Mouse (Mus musculus): ENCODE results near the gene Znhit1. TPM values are rescaled to one million over a fixed set of nuclear protein-coding genes. Genes with fewer than 3 reads are reported as not detected.

Gene Znhit1
- polyA plus RNA-seq, 1 experiment from 2014 or later, result 106 TPM

- Histone ChIP-seq H3K4me3 (ENCODE audit: low read depth, low read length) (no peak overlapping the region), H3K27ac (ENCODE audit: low read depth, low read length) (no peak overlapping the region), H3K36me3 (ENCODE audit: control insufficient read depth, insufficient read depth, low read length) (0 out of 2 replicates have a peak, but pooled peaks cover 2% of the 10 kb centered on the region), H3K9ac (ENCODE audit: low read length) (no peak overlapping the region), H3K4me1 (ENCODE audit: control insufficient read depth, insufficient read depth, low read length) (no peaks in the 10 kb centered on the region), H3K4me2 (ENCODE audit: low read depth) (no peak overlapping the region), H3K27me3 (ENCODE audit: control insufficient read depth, insufficient read depth, low read length) (no peaks in the 10 kb centered on the region), H3K9me3 (ENCODE audit: control insufficient read depth, low read length) (no peaks in the 10 kb centered on the region)
- WGBS, result 84% methylated on average over 2 of the region's 2 CpGs
- DNase-seq (ENCODE audit: low spot score), result no peak
- ATAC-seq (ENCODE audit: insufficient read depth, low FRiP score, low TSS enrichment), result no peak
Observed at GRCm38 (mm10) chr5:136979762-136980161, 8.1 kb downstream of the Znhit1 start.

GRCm38 (mm10) chr5:136977769-136978168, 10.1 kb downstream of the Znhit1 start:
- Histone ChIP-seq H3K9ac (ENCODE audit: low read length) (no peak overlapping the region), H3K27ac (ENCODE audit: low read depth, low read length) (no peak overlapping the region), H3K36me3 (ENCODE audit: control insufficient read depth, insufficient read depth, low read length) (0 out of 2 replicates have a peak, but pooled peaks cover 2% of the 10 kb centered on the region), H3K9me3 (ENCODE audit: control insufficient read depth, low read length) (no peaks in the 10 kb centered on the region), H3K27me3 (ENCODE audit: control insufficient read depth, insufficient read depth, low read length) (no peaks in the 10 kb centered on the region), H3K4me3 (ENCODE audit: low read depth, low read length) (no peak overlapping the region), H3K4me2 (ENCODE audit: low read depth) (no peak overlapping the region), H3K4me1 (ENCODE audit: control insufficient read depth, insufficient read depth, low read length) (no peaks in the 10 kb centered on the region)
- ATAC-seq (ENCODE audit: insufficient read depth, low FRiP score, low TSS enrichment) (no peak), DNase-seq (ENCODE audit: low spot score) (no peak)
- WGBS, result 80% methylated on average over 3 of the region's 4 CpGs

GRCm38 (mm10) chr5:136973670-136974069, 14.2 kb downstream of the Znhit1 start:
- Histone ChIP-seq H3K4me3 (ENCODE audit: low read depth, low read length) (no peak overlapping the region), H3K4me1 (ENCODE audit: control insufficient read depth, insufficient read depth, low read length) (no peaks in the 10 kb centered on the region), H3K9me3 (ENCODE audit: control insufficient read depth, low read length) (no peaks in the 10 kb centered on the region), H3K9ac (ENCODE audit: low read length) (no peak overlapping the region), H3K4me2 (ENCODE audit: low read depth) (no peak overlapping the region), H3K36me3 (ENCODE audit: control insufficient read depth, insufficient read depth, low read length) (no peaks in the 10 kb centered on the region), H3K27ac (ENCODE audit: low read depth, low read length) (no peak overlapping the region), H3K27me3 (ENCODE audit: control insufficient read depth, insufficient read depth, low read length) (no peaks in the 10 kb centered on the region)
- no peak for ATAC-seq (ENCODE audit: insufficient read depth, low FRiP score, low TSS enrichment)
- no peak for DNase-seq (ENCODE audit: low spot score)
- WGBS, result 79% methylated on average over 8 of the region's 8 CpGs

- Histone ChIP-seq H3K4me1 (ENCODE audit: control insufficient read depth, insufficient read depth, low read length) (0 out of 2 replicates have a peak, but pooled peaks cover 4% of the 10 kb centered on the region), H3K4me2 (ENCODE audit: low read depth) (no peak overlapping the region), H3K4me3 (ENCODE audit: low read depth, low read length) (no peak overlapping the region), H3K36me3 (ENCODE audit: control insufficient read depth, insufficient read depth, low read length) (0 out of 2 replicates have a peak, but pooled peaks cover 6% of the 10 kb centered on the region), H3K9ac (ENCODE audit: low read length) (no peak overlapping the region), H3K27ac (ENCODE audit: low read depth, low read length) (no peak overlapping the region), H3K9me3 (ENCODE audit: control insufficient read depth, low read length) (no peaks in the 10 kb centered on the region), H3K27me3 (ENCODE audit: control insufficient read depth, insufficient read depth, low read length) (no peaks in the 10 kb centered on the region)
- peak; percentile 54 for DNase-seq (ENCODE audit: low spot score)
- WGBS, result 65% methylated on average over 1 of the region's 1 CpGs
- no peak for ATAC-seq (ENCODE audit: insufficient read depth, low FRiP score, low TSS enrichment)
Observed at GRCm38 (mm10) chr5:136970703-136971102, 17.1 kb downstream of the Znhit1 start.

- ATAC-seq (ENCODE audit: insufficient read depth, low FRiP score, low TSS enrichment), result no peak
- Histone ChIP-seq H3K9me3 (ENCODE audit: control insufficient read depth, low read length) (no peaks in the 10 kb centered on the region), H3K4me1 (ENCODE audit: control insufficient read depth, insufficient read depth, low read length) (0 out of 2 replicates have a peak, but pooled peaks cover 6% of the 10 kb centered on the region), H3K4me2 (ENCODE audit: low read depth) (no peak overlapping the region), H3K9ac (ENCODE audit: low read length) (no peak overlapping the region), H3K27me3 (ENCODE audit: control insufficient read depth, insufficient read depth, low read length) (no peaks in the 10 kb centered on the region), H3K36me3 (ENCODE audit: control insufficient read depth, insufficient read depth, low read length) (peaks cover 14% of the 10 kb centered on the region; the same call in 1 of the 2 replicates), H3K27ac (ENCODE audit: low read depth, low read length) (no peak overlapping the region), H3K4me3 (ENCODE audit: low read depth, low read length) (no peak overlapping the region)
- DNase-seq (ENCODE audit: low spot score), result no peak
- WGBS, result 76% methylated on average over 10 of the region's 10 CpGs
Observed at GRCm38 (mm10) chr5:136967592-136967991, 20.2 kb downstream of the Znhit1 start.

- 95% methylated on average over 4 of the region's 4 CpGs for WGBS
Observed at GRCm38 (mm10) chr5:136966861-136967455, 20.9 kb downstream of the Znhit1 start.

GRCm38 (mm10) chr5:136966331-136966730, 21.5 kb downstream of the Znhit1 start, which contains the start of gene Cldn15:
Gene Cldn15, plus strand, starts transcription at chr5:136966616.
- Histone ChIP-seq H3K4me2 (ENCODE audit: low read depth) (no peak within 1 kb of the TSS), H3K9me3 (ENCODE audit: control insufficient read depth, low read length) (no peaks in the 10 kb centered on the region), H3K4me1 (ENCODE audit: control insufficient read depth, insufficient read depth, low read length) (peaks cover 9% of the 10 kb centered on the region; the same call in 1 of the 2 replicates), H3K36me3 (ENCODE audit: control insufficient read depth, insufficient read depth, low read length) (peaks cover 14% of the 10 kb centered on the region; the same call in 1 of the 2 replicates), H3K9ac (ENCODE audit: low read length) (0 out of 2 replicates have a peak within 1 kb of the TSS, but pooled peaks have one; percentile 6), H3K4me3 (ENCODE audit: low read depth, low read length) (no peak within 1 kb of the TSS; the same call in 1 of the 2 replicates), H3K27me3 (ENCODE audit: control insufficient read depth, insufficient read depth, low read length) (no peaks in the 10 kb centered on the region), H3K27ac (ENCODE audit: low read depth, low read length) (0 out of 2 replicates have a peak within 1 kb of the TSS, but pooled peaks have one; percentile 39)
- no peak for DNase-seq (ENCODE audit: low spot score)
- no peak for ATAC-seq (ENCODE audit: insufficient read depth, low FRiP score, low TSS enrichment)
- WGBS, result 74% methylated on average over 6 of the region's 6 CpGs

More at GRCm38 (mm10) chr5:136966861-136967455, 20.9 kb downstream of the Znhit1 start:
- Histone ChIP-seq H3K36me3 (ENCODE audit: control insufficient read depth, insufficient read depth, low read length) (peaks cover 14% of the 10 kb centered on the region; the same call in 1 of the 2 replicates), H3K9ac (ENCODE audit: low read length) (no peak overlapping the region), H3K4me1 (ENCODE audit: control insufficient read depth, insufficient read depth, low read length) (0 out of 2 replicates have a peak, but pooled peaks cover 6% of the 10 kb centered on the region), H3K27ac (ENCODE audit: low read depth, low read length) (0 out of 2 replicates have a peak overlapping the region, but pooled peaks have one; percentile 14), H3K4me3 (ENCODE audit: low read depth, low read length) (no peak overlapping the region; the same call in 1 of the 2 replicates), H3K4me2 (ENCODE audit: low read depth) (no peak overlapping the region), H3K9me3 (ENCODE audit: control insufficient read depth, low read length) (no peaks in the 10 kb centered on the region), H3K27me3 (ENCODE audit: control insufficient read depth, insufficient read depth, low read length) (no peaks in the 10 kb centered on the region)
- no peak for ATAC-seq (ENCODE audit: insufficient read depth, low FRiP score, low TSS enrichment)
- DNase-seq (ENCODE audit: low spot score), result no peak

- H3K4me1 ChIP-seq (ENCODE audit: control insufficient read depth, insufficient read depth, low read length), result peaks cover 11% of the 10 kb centered on the region; the same call in 1 of the 2 replicates
- H3K36me3 ChIP-seq (ENCODE audit: control insufficient read depth, insufficient read depth, low read length), result peaks cover 14% of the 10 kb centered on the region; the same call in 1 of the 2 replicates
- H3K9me3 ChIP-seq (ENCODE audit: control insufficient read depth, low read length), result no peaks in the 10 kb centered on the region
- peak; percentile 4 for DNase-seq (ENCODE audit: low spot score)
- no peaks in the 10 kb centered on the region for H3K27me3 ChIP-seq (ENCODE audit: control insufficient read depth, insufficient read depth, low read length)
- no peak for ATAC-seq (ENCODE audit: insufficient read depth, low FRiP score, low TSS enrichment)
- H3K4me2 ChIP-seq (ENCODE audit: low read depth), result no peak overlapping the region
- no peak overlapping the region for H3K9ac ChIP-seq (ENCODE audit: low read length)
- no peak overlapping the region for H3K27ac ChIP-seq (ENCODE audit: low read depth, low read length)
- no peak overlapping the region for H3K4me3 ChIP-seq (ENCODE audit: low read depth, low read length)
- WGBS, result 85% methylated on average over 7 of the region's 8 CpGs
Observed at GRCm38 (mm10) chr5:136965686-136966085, 22.1 kb downstream of the Znhit1 start.

GRCm38 (mm10) chr5:136965210-136965609, 22.6 kb downstream of the Znhit1 start:
- WGBS, result 87% methylated on average over 7 of the region's 9 CpGs
- no peak overlapping the region for H3K27ac ChIP-seq (ENCODE audit: low read depth, low read length)
- H3K4me1 ChIP-seq (ENCODE audit: control insufficient read depth, insufficient read depth, low read length), result peaks cover 11% of the 10 kb centered on the region; the same call in 1 of the 2 replicates
- H3K27me3 ChIP-seq (ENCODE audit: control insufficient read depth, insufficient read depth, low read length), result no peaks in the 10 kb centered on the region
- DNase-seq (ENCODE audit: low spot score) (peak; percentile 7), ATAC-seq (ENCODE audit: insufficient read depth, low FRiP score, low TSS enrichment) (no peak)
- no peaks in the 10 kb centered on the region for H3K9me3 ChIP-seq (ENCODE audit: control insufficient read depth, low read length)
- H3K36me3 ChIP-seq (ENCODE audit: control insufficient read depth, insufficient read depth, low read length), result peaks cover 14% of the 10 kb centered on the region; the same call in 1 of the 2 replicates
- no peak overlapping the region for H3K4me2 ChIP-seq (ENCODE audit: low read depth)
- no peak overlapping the region for H3K4me3 ChIP-seq (ENCODE audit: low read depth, low read length)
- no peak overlapping the region for H3K9ac ChIP-seq (ENCODE audit: low read length)
